Mouse (Mus musculus) cerebellum, adult 2 months (tissue): Measurements from ENCODE around the gene Stx6.

Experiments
- CTCF ChIP-seq: fragments of 200-500 bp; IDR thresholded peaks from 2 replicates; pipeline ENCODE4 v1.5.1; 2011; ENCODE audit warnings: low read depth, mild to moderate bottlenecking, control low read depth, low read length, moderate library complexity, borderline replicate concordance; ENCODE audit not compliant: insufficient read depth
- POLR2A ChIP-seq: fragments of 200-500 bp; IDR thresholded peaks from 2 replicates; pipeline ENCODE4 v1.6.1; 2011; ENCODE audit warnings: low read length, control low read depth, borderline replicate concordance; ENCODE audit not compliant: insufficient read depth

- TF ChIP-seq CTCF (no peak), POLR2A (no peak)
Measured at GRCm38 (mm10) chr1:155178192-155178924, 19.8 kb downstream of the Stx6 start.
